Mouse (Mus musculus) intestine, embryonic 15.5 days (tissue): ENCODE data around the gene Aimp1. TPM values are rescaled to one million over a fixed set of nuclear protein-coding genes. Genes with fewer than 3 reads are reported as not detected.

Source experiments
- ATAC-seq: fragments of 200-750 bp; cut with Nextera tagmentation; 2 replicates; pipeline ENCODE4 v1.8.0; 2017; ENCODE audit warnings: moderate TSS enrichment, moderate library complexity
- H3K27ac ChIP-seq: fragments of 300-500 bp; sonication (generic); 2 replicates; pipeline ENCODE4 v1.5.1; 2015; ENCODE audit warnings: mild to moderate bottlenecking, inconsistent platforms
- H3K27me3 ChIP-seq: fragments of 300-500 bp; sonication (generic); replicated peaks from 2 replicates; pipeline ENCODE4 v1.6.1; 2015; ENCODE audit warnings: inconsistent platforms
- H3K36me3 ChIP-seq: fragments of 300-500 bp; sonication (generic); 2 replicates; pipeline ENCODE4 v1.6.1; 2015; ENCODE audit warnings: inconsistent platforms
- H3K4me1 ChIP-seq: fragments of 300-500 bp; sonication (generic); replicated peaks from 2 replicates; pipeline ENCODE4 v1.6.1; 2015; ENCODE audit warnings: inconsistent platforms
- H3K4me2 ChIP-seq: fragments of 300-500 bp; sonication (generic); replicated peaks from 2 replicates; pipeline ENCODE4 v1.6.1; 2015; ENCODE audit warnings: mild to moderate bottlenecking, inconsistent platforms
- H3K4me3 ChIP-seq: fragments of 300-500 bp; sonication (generic); replicated peaks from 2 replicates; pipeline ENCODE4 v1.5.1; 2015; ENCODE audit warnings: inconsistent platforms
- H3K9ac ChIP-seq: fragments of 300-500 bp; sonication (generic); 2 replicates; pipeline ENCODE4 v1.6.1; 2015; ENCODE audit warnings: inconsistent platforms
- H3K9me3 ChIP-seq: fragments of 300-500 bp; sonication (generic); 2 replicates; pipeline ENCODE4 v1.6.1; 2016; ENCODE audit warnings: inconsistent platforms
- WGBS: fragments of 180-500 bp; shearing (Covaris S2); methylation state at CpG from one replicate; pipeline ENCODE4 v1.1.7; 2015; 5-methylcytosine and 5-hydroxymethylcytosine counted together
- polyA plus RNA-seq: library from polyadenylated mRNA; unstranded; fragments of >200 nt; fragmentation: Nextera tagmentation; extraction: Ambion mirVana; gene quantifications from 2 replicates; pipeline ENCODE4 v1.2.1, GENCODE M21; 2015

The Aimp1 gene
- polyA plus RNA-seq, 1 experiment from 2014 or later, result 72.4 TPM

DNA sequence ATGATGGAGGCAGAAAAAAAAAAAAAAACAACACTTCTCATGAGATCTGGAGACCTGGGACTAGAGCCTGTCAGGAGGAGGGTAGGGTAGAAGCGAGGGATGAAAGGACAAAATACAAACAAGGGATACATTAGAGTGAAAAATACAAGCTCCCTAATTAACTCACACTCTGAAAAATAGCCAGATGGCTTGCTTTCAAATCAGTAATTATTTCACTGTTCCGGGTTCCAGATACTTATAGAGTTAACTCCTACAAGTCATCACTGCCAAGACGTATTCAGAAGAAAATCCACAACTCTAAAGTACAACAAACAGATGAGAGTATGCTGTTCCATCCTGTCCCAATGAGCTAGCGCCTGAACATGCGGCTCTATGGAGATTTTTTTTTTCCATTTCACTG lies 34.0 kb downstream of the Aimp1 start:
- Histone ChIP-seq H3K36me3 (no peaks in the 10 kb centered on the region), H3K4me2 (no peak overlapping the region), H3K27me3 (no peaks in the 10 kb centered on the region), H3K9me3 (no peaks in the 10 kb centered on the region), H3K4me3 (no peak overlapping the region), H3K9ac (no peak overlapping the region), H3K4me1 (no peaks in the 10 kb centered on the region), H3K27ac (no peak overlapping the region)
- WGBS, result 77% methylated on average over 5 of the region's 5 CpGs
- ATAC-seq, result no peak

DNA sequence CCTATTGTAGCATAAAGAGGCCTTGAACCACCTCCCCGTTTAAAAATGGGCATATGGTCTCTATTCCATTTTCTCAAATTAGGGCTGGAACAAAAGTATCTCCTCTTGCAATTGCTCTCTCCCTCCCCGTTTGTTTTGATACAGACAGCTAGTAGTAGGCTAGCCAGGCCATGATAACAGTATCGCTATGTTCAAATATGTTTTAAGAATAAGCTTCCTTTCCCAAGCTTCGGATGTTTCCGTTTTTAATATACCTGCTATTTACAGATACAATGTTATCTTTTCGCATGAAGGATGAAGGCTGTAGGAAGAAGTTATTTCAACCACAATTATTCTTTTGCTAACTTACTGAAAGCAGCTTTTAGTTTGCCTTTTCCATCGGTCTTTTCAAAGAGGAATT lies 34.8 kb downstream of the Aimp1 start:
- H3K27ac ChIP-seq, result no peak overlapping the region
- H3K4me1 ChIP-seq, result no peaks in the 10 kb centered on the region
- 85% methylated on average over 7 of the region's 7 CpGs for WGBS
- H3K9me3 ChIP-seq, result no peaks in the 10 kb centered on the region
- H3K36me3 ChIP-seq, result no peaks in the 10 kb centered on the region
- no peak overlapping the region for H3K4me3 ChIP-seq
- ATAC-seq, result no peak
- no peaks in the 10 kb centered on the region for H3K27me3 ChIP-seq
- no peak overlapping the region for H3K4me2 ChIP-seq
- no peak overlapping the region for H3K9ac ChIP-seq

- H3K4me2 ChIP-seq, result no peak overlapping the region
- no peak overlapping the region for H3K9ac ChIP-seq
- H3K27me3 ChIP-seq, result no peaks in the 10 kb centered on the region
- 22% methylated on average over 1 of the region's 1 CpGs for WGBS
- no peaks in the 10 kb centered on the region for H3K36me3 ChIP-seq
- H3K4me3 ChIP-seq, result no peak overlapping the region
- ATAC-seq, result no peak
- no peaks in the 10 kb centered on the region for H3K4me1 ChIP-seq
- H3K9me3 ChIP-seq, result no peaks in the 10 kb centered on the region
- no peak overlapping the region for H3K27ac ChIP-seq
Observed at GRCm38 (mm10) chr3:132646814-132647213, 37.4 kb downstream of the Aimp1 start.

GRCm38 (mm10) chr3:132644071-132644470 lies 40.1 kb downstream of the Aimp1 start:
- 82% methylated on average over 4 of the region's 4 CpGs for WGBS
- H3K27ac ChIP-seq, result no peak overlapping the region
- ATAC-seq, result no peak
- no peak overlapping the region for H3K4me3 ChIP-seq
- H3K36me3 ChIP-seq, result no peaks in the 10 kb centered on the region
- no peaks in the 10 kb centered on the region for H3K9me3 ChIP-seq
- no peak overlapping the region for H3K9ac ChIP-seq
- no peak overlapping the region for H3K4me2 ChIP-seq
- H3K4me1 ChIP-seq, result no peaks in the 10 kb centered on the region
- H3K27me3 ChIP-seq, result no peaks in the 10 kb centered on the region

DNA sequence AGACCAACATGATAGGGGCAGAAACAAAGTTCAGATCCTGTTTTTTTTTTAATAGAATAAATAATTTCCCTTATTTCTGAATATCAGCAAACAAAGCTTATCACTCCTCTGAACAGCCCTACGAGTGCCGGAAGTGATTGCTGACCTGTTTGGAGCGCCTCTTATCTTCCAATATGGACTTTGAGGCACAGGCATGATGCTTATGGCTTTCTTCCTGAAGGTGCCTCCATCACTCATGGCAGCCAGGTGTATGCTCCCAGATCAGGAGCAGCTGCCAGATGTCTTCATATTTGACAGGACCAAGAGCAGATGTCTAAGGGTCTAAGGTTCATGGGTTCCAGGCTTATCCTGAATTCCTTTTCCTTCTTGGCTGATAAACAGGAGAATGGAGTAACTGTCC lies 47.1 kb downstream of the Aimp1 start:
- no peak overlapping the region for H3K4me3 ChIP-seq
- H3K9ac ChIP-seq, result no peak overlapping the region
- WGBS, result 71% methylated on average over 3 of the region's 3 CpGs
- peak; percentile 87 for ATAC-seq
- no peak overlapping the region for H3K27ac ChIP-seq
- H3K9me3 ChIP-seq, result no peaks in the 10 kb centered on the region
- H3K36me3 ChIP-seq, result no peaks in the 10 kb centered on the region
- no peaks in the 10 kb centered on the region for H3K27me3 ChIP-seq
- H3K4me1 ChIP-seq, result no peaks in the 10 kb centered on the region
- H3K4me2 ChIP-seq, result no peak overlapping the region

- H3K4me1 ChIP-seq, result peaks cover 5% of the 10 kb centered on the region; the same call in 1 of the 2 replicates
- ATAC-seq, result no peak
- H3K27me3 ChIP-seq, result no peaks in the 10 kb centered on the region
- WGBS, result 68% methylated on average over 2 of the region's 2 CpGs
- no peak overlapping the region for H3K4me2 ChIP-seq
- no peaks in the 10 kb centered on the region for H3K36me3 ChIP-seq
- no peak overlapping the region for H3K4me3 ChIP-seq
- no peaks in the 10 kb centered on the region for H3K9me3 ChIP-seq
- no peak overlapping the region for H3K27ac ChIP-seq
- no peak overlapping the region for H3K9ac ChIP-seq
Observed at GRCm38 (mm10) chr3:132633261-132633660, 50.9 kb downstream of the Aimp1 start.

GRCm38 (mm10) chr3:132629601-132630239 lies 54.5 kb downstream of the Aimp1 start, which contains the start of gene Gimd1:
TSS of gene Gimd1 (plus strand) at chr3:132629820.
- 72% methylated on average over 11 of the region's 11 CpGs for WGBS
- H3K4me2 ChIP-seq, result no peak within 1 kb of the TSS; the same call in 1 of the 2 replicates
- no peak within 1 kb of the TSS for H3K27ac ChIP-seq
- H3K9ac ChIP-seq, result no peak within 1 kb of the TSS
- no peaks in the 10 kb centered on the region for H3K9me3 ChIP-seq
- H3K27me3 ChIP-seq, result no peaks in the 10 kb centered on the region
- no peaks in the 10 kb centered on the region for H3K36me3 ChIP-seq
- H3K4me3 ChIP-seq, result no peak within 1 kb of the TSS
- H3K4me1 ChIP-seq, result peaks cover 5% of the 10 kb centered on the region; the same call in 1 of the 2 replicates
- peak; percentile 97 for ATAC-seq

DNA sequence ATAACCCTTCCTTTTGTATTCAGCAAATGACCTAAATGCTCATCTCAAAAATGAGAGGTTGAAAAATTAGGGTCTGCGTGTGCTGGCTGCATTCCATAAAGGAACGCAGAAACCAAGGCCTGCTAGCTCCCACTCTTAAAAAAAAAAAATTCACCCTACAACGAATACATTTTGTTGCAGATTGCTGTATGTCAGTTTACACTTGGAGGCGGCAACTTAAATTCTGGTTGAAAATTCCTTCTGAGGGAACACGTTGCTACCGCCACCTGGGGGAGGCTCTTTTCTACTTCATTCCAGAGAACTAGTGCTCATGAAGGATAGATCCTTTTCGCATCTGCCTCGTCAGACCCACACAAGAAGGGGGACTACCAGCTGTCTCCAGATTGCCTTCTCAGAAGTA lies 55.4 kb downstream of the Aimp1 start:
- H3K4me2 ChIP-seq, result no peak overlapping the region
- H3K27ac ChIP-seq, result no peak overlapping the region
- H3K36me3 ChIP-seq, result no peaks in the 10 kb centered on the region
- peak; percentile 33 for ATAC-seq
- H3K4me1 ChIP-seq, result peaks cover 5% of the 10 kb centered on the region; the same call in 1 of the 2 replicates
- no peak overlapping the region for H3K4me3 ChIP-seq
- H3K27me3 ChIP-seq, result no peaks in the 10 kb centered on the region
- no peaks in the 10 kb centered on the region for H3K9me3 ChIP-seq
- H3K9ac ChIP-seq, result no peak overlapping the region
- WGBS, result 30% methylated on average over 8 of the region's 8 CpGs

Other genes starting within 250 kb of the Aimp1 start
- gene Gimd1, start 54.5 kb downstream of the Aimp1 start, polyA plus RNA-seq, result 11.2 and 12.1 TPM in 2 replicates
- 16.0 and 17.0 TPM in 2 replicates for gene Tbck, start 226 bp downstream of the Aimp1 start, polyA plus RNA-seq